Mouse (Mus musculus) neural tube, embryonic 11.5 days (tissue): ENCODE results near the gene Cox7b2. TPM values are rescaled to one million over a fixed set of nuclear protein-coding genes. Genes with fewer than 3 reads are reported as not detected.
"Not testable (repeated sequence)": the region's sequence is repeated elsewhere in the genome, so short reads cannot be mapped to it uniquely, and the experiment has no call there.

Source experiments
- ATAC-seq: fragments of 200-750 bp; cut with Nextera tagmentation; 2 replicates; pipeline ENCODE4 v1.8.0; 2017; ENCODE audit warnings: moderate number of reproducible peaks, mild to moderate bottlenecking, moderate TSS enrichment, moderate library complexity; ENCODE audit not compliant: insufficient read depth, low FRiP score, low TSS enrichment
- DNase-seq: peaks from one replicate; pipeline ENCODE4 v3.0.0-alpha.2; 2015; ENCODE audit warnings: low spot score
- H3K27ac ChIP-seq: fragments of 300-500 bp; sonication (generic); 2 replicates; pipeline ENCODE4 v1.5.1; 2014; ENCODE audit warnings: low read depth, mild to moderate bottlenecking, low read length
- H3K27me3 ChIP-seq: fragments of 300-500 bp; sonication (generic); 2 replicates; pipeline ENCODE4 v1.6.1; 2014; ENCODE audit warnings: mild to moderate bottlenecking, low read length, mixed read lengths; ENCODE audit not compliant: control insufficient read depth, insufficient read depth
- H3K36me3 ChIP-seq: fragments of 300-500 bp; sonication (generic); 2 replicates; pipeline ENCODE4 v1.6.1; 2014; ENCODE audit warnings: mild to moderate bottlenecking, low read length, moderate library complexity, mixed read lengths; ENCODE audit not compliant: control insufficient read depth, insufficient read depth
- H3K4me1 ChIP-seq: fragments of 300-500 bp; sonication (generic); 2 replicates; pipeline ENCODE4 v1.6.1; 2014; ENCODE audit warnings: low read length, mixed read lengths; ENCODE audit not compliant: control insufficient read depth, insufficient read depth
- H3K4me2 ChIP-seq: fragments of 300-500 bp; sonication (generic); 2 replicates; pipeline ENCODE4 v1.6.1; 2014; ENCODE audit warnings: low read depth, mild to moderate bottlenecking, moderate library complexity
- H3K4me3 ChIP-seq: fragments of 300-500 bp; sonication (generic); 2 replicates; pipeline ENCODE4 v1.5.1; 2014; ENCODE audit warnings: low read depth, low read length
- H3K9ac ChIP-seq: fragments of 300-500 bp; sonication (generic); 2 replicates; pipeline ENCODE4 v1.6.1; 2014; ENCODE audit warnings: mild to moderate bottlenecking, low read length
- H3K9me3 ChIP-seq: fragments of 300-500 bp; sonication (generic); 2 replicates; pipeline ENCODE4 v1.6.1; 2016; ENCODE audit warnings: low read length; ENCODE audit not compliant: control insufficient read depth
- WGBS: fragments of 180-500 bp; shearing (Covaris S2); extraction: QIAGEN DNeasy Blood & Tissue Kit; methylation state at CpG from one replicate; pipeline ENCODE4 v1.1.7; 2014; 5-methylcytosine and 5-hydroxymethylcytosine counted together
- polyA plus RNA-seq: library from polyadenylated mRNA; unstranded; fragments of >200 nt; fragmentation: Nextera tagmentation; extraction: Ambion mirVana; gene quantifications from 2 replicates; pipeline ENCODE4 v1.2.1, GENCODE M21; 2014

Gene Cox7b2
- not detected in 2 replicates for polyA plus RNA-seq

DNA sequence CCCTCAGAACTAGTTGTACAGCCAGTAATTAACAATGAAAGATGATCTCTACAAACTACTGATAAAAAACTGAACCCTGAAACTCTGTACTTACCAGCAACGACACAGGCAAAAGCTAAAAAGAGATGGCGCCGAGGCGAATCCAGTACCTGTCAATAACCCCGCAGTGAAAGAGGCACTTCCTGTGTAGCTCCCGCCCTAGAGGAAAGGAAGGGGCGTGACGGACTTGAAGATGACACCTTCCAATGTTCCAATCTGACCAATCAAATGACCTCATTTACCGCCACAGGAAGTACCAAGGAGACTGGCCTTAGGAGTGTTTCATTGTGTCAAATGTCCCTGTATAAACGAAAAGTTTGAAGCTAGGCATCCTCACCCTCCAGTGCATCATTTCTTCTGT lies at the start of gene Cox7b2:
Cox7b2 (minus strand) TSS at position 127 of the 400 bp plus-strand sequence.
- Histone ChIP-seq H3K4me3 (no peak within 1 kb of the TSS), H3K4me1 (no peaks in the 10 kb centered on the region)

DNA sequence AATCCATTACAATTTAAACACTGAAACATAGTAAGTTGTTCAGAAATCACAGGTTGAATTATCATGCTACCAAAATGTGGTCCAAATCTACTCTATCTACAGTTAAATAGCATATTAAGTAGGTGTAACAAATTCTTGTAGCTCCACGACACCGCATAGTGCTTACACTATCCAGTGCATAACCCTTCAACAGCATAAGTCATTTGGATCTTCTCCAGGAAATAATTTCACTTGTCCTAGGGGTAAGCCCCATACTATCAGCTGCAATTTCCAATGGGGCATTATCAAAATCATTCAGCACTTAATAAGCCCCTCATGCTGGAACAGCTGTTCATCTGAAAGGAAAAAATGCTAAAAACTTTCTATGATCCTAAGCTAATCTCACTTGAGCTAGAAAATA lies 47.3 kb upstream of the Cox7b2 start:
- ATAC-seq (no peak), DNase-seq (no peak)
- 92% methylated on average over 2 of the region's 2 CpGs for WGBS
- Histone ChIP-seq H3K27me3 (no peaks in the 10 kb centered on the region), H3K27ac (no peak overlapping the region), H3K4me3 (no peak overlapping the region), H3K36me3 (no peaks in the 10 kb centered on the region), H3K9ac (no peak overlapping the region), H3K4me2 (no peak overlapping the region), H3K4me1 (no peaks in the 10 kb centered on the region), H3K9me3 (no peaks in the 10 kb centered on the region)

More for the DNA sequence above, at the start of gene Cox7b2:
- H3K36me3 ChIP-seq = no peaks in the 10 kb centered on the region
- H3K27ac ChIP-seq = no peak within 1 kb of the TSS
- H3K4me2 ChIP-seq = no peak within 1 kb of the TSS
- no peaks in the 10 kb centered on the region for H3K27me3 ChIP-seq
- WGBS = 92% methylated on average over 10 of the region's 10 CpGs
- no peak for ATAC-seq
- no peak for DNase-seq
- no peak within 1 kb of the TSS for H3K9ac ChIP-seq
- H3K9me3 ChIP-seq = no peaks in the 10 kb centered on the region

DNA sequence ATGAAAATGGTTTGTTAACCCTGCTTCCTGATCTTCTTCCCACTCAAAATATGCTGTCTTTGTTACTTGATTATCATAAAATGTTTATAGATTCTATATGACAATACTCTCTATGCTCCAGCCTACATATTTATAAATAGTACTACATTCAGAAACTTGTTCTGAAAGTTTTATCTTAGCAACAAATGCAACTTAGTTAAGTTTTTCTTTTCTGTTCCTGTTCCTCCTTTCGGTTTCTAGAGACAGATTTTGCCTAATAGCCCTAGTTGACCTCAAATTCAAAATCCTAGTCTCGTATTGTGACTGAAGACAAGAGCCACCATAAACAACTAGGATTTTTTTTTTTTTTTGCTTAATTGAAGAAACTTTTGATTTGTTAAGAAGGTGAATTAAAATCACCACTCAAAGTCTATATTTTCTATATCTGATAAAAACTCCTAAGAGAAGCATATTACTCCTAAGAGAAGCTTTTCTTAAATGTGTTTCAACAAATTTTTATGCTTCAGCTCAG lies 45.8 kb upstream of the Cox7b2 start:
- no peak for ATAC-seq
- no peaks in the 10 kb centered on the region for H3K27me3 ChIP-seq
- WGBS = 81% methylated on average over 2 of the region's 2 CpGs
- H3K27ac ChIP-seq = no peak overlapping the region
- H3K9me3 ChIP-seq = no peaks in the 10 kb centered on the region
- no peak overlapping the region for H3K4me2 ChIP-seq
- no peak overlapping the region for H3K4me3 ChIP-seq
- H3K36me3 ChIP-seq = no peaks in the 10 kb centered on the region
- no peak overlapping the region for H3K9ac ChIP-seq
- no peak for DNase-seq
- no peaks in the 10 kb centered on the region for H3K4me1 ChIP-seq

DNA sequence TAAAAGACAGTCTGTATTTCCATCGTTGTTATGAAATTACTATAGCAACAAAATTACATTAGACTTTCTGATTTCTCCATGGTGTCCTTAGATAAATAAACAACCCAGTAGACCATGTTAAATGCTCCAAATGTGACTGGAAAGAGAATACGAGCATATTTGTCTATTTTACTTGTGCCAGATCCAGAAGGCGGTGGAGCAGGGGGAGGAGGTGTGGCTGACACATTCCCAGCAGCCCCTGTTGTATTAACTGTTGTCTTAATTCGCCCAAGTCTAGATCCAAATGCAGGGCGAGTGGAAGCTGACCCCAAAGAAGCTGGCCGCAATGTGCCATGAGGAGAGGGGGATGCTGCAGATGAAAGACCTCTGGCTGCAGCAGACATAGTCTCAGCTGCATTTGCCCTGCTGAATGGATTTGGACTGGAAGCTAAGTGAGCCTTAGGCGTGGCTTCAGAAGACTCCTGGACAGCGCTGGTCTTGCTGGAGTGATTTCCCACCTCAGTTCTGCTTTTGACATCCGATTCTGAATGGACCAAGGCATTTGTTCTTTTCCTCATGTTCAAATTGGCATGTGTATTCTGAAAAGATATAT lies 23.7 kb upstream of the Cox7b2 start:
- no peaks in the 10 kb centered on the region for H3K27me3 ChIP-seq
- ATAC-seq (no peak), DNase-seq (no peak)
- no peak overlapping the region for H3K9ac ChIP-seq
- H3K9me3 ChIP-seq = no peaks in the 10 kb centered on the region
- H3K4me2 ChIP-seq = no peak overlapping the region
- H3K4me1 ChIP-seq = no peaks in the 10 kb centered on the region
- no peaks in the 10 kb centered on the region for H3K36me3 ChIP-seq
- H3K27ac ChIP-seq = no peak overlapping the region
- 79% methylated on average over 9 of the region's 9 CpGs for WGBS
- H3K4me3 ChIP-seq = no peak overlapping the region

DNA sequence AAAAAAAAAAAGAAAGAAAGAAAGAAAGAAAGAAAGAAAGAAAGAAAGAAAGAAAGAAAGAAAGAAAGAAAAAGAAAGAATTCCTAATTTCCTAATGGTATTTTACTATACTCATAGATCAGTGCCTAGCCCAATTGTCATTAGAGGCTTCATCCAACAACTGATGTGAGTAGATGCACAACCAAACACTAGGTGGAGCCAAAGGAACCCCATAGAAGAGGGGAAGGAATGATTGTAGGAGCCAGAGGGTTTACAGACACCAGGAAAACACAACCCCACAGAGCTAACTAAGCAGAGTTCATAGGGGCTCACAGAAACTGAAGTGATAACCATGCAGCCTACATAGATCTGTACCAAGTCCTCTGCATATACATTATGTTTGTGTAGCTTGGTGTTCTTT lies 2.5 kb downstream of the Cox7b2 start:
- Histone ChIP-seq H3K27me3 (no peaks in the 10 kb centered on the region), H3K36me3 (no peaks in the 10 kb centered on the region), H3K4me3 (no peak overlapping the region), H3K27ac (no peak overlapping the region), H3K9ac (no peak overlapping the region), H3K9me3 (no peaks in the 10 kb centered on the region), H3K4me1 (no peaks in the 10 kb centered on the region), H3K4me2 (no peak overlapping the region)
- DNase-seq (no peak), ATAC-seq (no peak)

DNA sequence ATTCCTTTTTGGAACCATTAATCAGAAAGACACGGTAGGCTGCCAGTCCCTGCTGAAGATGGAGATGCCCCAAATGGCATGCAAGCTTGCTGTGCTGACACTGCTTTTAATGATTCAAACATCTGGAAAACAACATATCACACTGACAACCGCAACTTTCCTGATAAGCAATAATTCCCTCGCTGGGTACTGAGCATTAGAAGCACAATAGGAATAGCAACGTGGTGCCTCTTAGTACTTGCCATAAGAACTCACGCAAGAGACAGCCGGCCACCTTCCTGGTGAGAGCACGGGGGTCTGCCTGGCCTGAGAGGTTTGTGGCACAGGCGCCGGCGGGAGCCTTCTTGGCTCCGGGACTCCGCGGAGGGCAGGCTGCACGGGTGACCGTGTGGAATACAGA lies 22.5 kb downstream of the Cox7b2 start:
- H3K36me3 ChIP-seq, H3K9me3 ChIP-seq, H3K4me2 ChIP-seq, DNase-seq, H3K27me3 ChIP-seq, H3K4me3 ChIP-seq, H3K4me1 ChIP-seq, ATAC-seq, H3K9ac ChIP-seq, H3K27ac ChIP-seq: not testable (repeated sequence)
- WGBS = 65% methylated on average over 9 of the region's 15 CpGs

DNA sequence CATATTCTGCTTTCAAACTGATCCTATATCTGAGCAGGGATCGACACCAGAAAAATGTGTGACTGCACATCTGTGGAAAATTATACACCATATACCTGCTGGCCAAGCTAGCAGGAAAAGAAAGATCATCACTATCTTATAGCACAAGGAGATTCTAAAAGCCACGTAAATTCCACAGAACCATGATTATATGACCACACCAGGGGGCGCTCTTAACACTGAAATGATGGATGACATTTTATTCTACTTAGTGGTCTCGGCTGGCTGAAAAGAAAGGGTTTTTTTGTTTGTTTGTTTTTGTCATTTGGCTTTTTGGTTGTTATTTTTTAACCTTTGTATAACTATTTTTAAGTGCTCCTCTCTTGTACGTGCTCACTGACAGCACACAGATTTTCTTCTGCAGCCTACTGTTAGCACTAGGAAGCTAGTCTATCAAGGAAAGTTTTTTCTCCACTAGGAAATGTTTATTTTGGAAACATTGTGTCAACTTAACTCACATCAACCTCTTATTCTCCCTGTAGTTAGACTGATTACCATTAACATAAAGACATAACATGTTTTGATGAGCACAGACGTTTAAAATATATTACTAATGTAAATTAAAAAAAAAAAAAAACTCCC lies 45.8 kb downstream of the Cox7b2 start:
- Histone ChIP-seq H3K4me1 (no peaks in the 10 kb centered on the region), H3K9me3 (no peaks in the 10 kb centered on the region), H3K27me3 (no peaks in the 10 kb centered on the region), H3K36me3 (no peaks in the 10 kb centered on the region), H3K4me2 (no peak overlapping the region), H3K9ac (no peak overlapping the region), H3K27ac (no peak overlapping the region), H3K4me3 (no peak overlapping the region)
- ATAC-seq (peak; percentile 45; the same call in 1 of the 2 replicates), DNase-seq (peak; percentile 68)
- 26% methylated on average over 6 of the region's 6 CpGs for WGBS

DNA sequence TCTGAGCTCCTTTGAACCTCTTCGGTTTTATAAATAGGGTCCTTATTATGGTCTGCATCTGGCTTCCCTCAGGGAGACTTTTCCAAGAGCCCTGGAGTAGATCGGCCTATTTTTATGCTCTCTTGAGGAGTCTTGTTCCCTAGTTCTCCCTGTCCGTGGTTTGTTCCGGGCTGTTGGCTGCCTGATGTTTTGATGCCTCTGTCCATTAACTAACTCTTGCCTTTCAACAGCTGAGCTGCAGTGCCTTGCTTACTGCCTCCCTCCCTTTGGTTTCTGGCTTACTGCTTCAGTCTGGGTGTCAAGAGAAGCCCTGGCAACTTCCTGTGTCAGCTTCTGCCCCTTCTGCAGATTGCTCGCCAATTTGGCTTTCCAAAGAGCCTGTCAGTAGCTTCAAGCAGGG lies 52.4 kb downstream of the Cox7b2 start:
- Histone ChIP-seq H3K4me2 (no peak overlapping the region), H3K27me3 (no peaks in the 10 kb centered on the region), H3K27ac (no peak overlapping the region), H3K4me3 (no peak overlapping the region), H3K9me3 (no peaks in the 10 kb centered on the region), H3K9ac (no peak overlapping the region), H3K4me1 (no peaks in the 10 kb centered on the region), H3K36me3 (no peaks in the 10 kb centered on the region)
- WGBS = 60% methylated on average over 5 of the region's 5 CpGs
- no peak for DNase-seq
- ATAC-seq = no peak

DNA sequence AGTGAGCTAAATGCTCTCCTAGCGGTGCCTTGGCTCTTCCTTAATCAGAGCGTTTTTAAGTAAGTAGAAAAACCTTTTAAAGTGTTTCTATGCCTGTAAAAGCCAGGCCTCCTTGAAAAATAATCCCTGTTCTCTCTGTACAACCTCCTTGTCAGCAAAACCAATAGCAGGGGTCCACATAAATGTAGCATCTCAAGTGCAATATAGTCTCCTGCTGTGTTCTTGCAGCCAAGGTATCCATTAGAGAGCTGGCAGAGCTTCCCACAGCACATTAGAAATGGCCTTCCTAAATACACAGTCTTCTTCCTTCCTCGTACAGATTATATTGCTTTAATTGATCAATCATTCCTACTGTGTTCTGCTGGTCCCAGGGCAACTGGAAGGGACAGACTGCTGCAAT lies 91.0 kb downstream of the Cox7b2 start:
- WGBS = 63% methylated on average over 3 of the region's 3 CpGs
- H3K36me3 ChIP-seq = no peaks in the 10 kb centered on the region
- H3K27me3 ChIP-seq = no peaks in the 10 kb centered on the region
- H3K9ac ChIP-seq = no peak overlapping the region
- DNase-seq (no peak), ATAC-seq (no peak)
- H3K27ac ChIP-seq = no peak overlapping the region
- H3K4me1 ChIP-seq = no peaks in the 10 kb centered on the region
- no peaks in the 10 kb centered on the region for H3K9me3 ChIP-seq
- no peak overlapping the region for H3K4me2 ChIP-seq
- no peak overlapping the region for H3K4me3 ChIP-seq
